Mouse (Mus musculus) urinary bladder, postnatal 36 days (tissue): ENCODE measurements around the gene Frmpd1.

ENCODE experiments used
- DNase-seq, 2 experiments: peaks; one replicate each; pipeline ENCODE4 v3.0.0; 2022; ENCODE audit warnings: low spot score in 2 of 2, mixed read lengths in 1 of 2

Frmpd1 gene

GRCm38 (mm10) chr4:45238260-45238659 is 53.6 kb downstream of the Frmpd1 start:
- no peak for DNase-seq

- DNase-seq, result no peak
These were observed 56.7 kb downstream of the Frmpd1 start for GRCm38 (mm10) chr4:45241330-45241729.

- DNase-seq, result no peak
These were observed 57.5 kb downstream of the Frmpd1 start for GRCm38 (mm10) chr4:45242163-45242562.

- DNase-seq, result no peak
These were observed 58.7 kb downstream of the Frmpd1 start for GRCm38 (mm10) chr4:45243211-45243902.

- no peak for DNase-seq
These were observed 66.6 kb downstream of the Frmpd1 start for GRCm38 (mm10) chr4:45251265-45251664.

GRCm38 (mm10) chr4:45252861-45253262 is 68.2 kb downstream of the Frmpd1 start:
- no peak for DNase-seq

- DNase-seq, result no peak
These were observed 69.3 kb downstream of the Frmpd1 start for GRCm38 (mm10) chr4:45253839-45254601.

- no peak for DNase-seq
These were observed 74.7 kb downstream of the Frmpd1 start for GRCm38 (mm10) chr4:45259232-45259832.

GRCm38 (mm10) chr4:45261551-45261950 is 76.9 kb downstream of the Frmpd1 start:
- DNase-seq, result no peak

GRCm38 (mm10) chr4:45267883-45268282 is 83.2 kb downstream of the Frmpd1 start:
- no peak for DNase-seq

GRCm38 (mm10) chr4:45271041-45271452 is 86.4 kb downstream of the Frmpd1 start:
- no peak for DNase-seq

GRCm38 (mm10) chr4:45275770-45276169 is 91.1 kb downstream of the Frmpd1 start:
- DNase-seq, result no peak

GRCm38 (mm10) chr4:45279292-45279691 is 94.6 kb downstream of the Frmpd1 start:
- no peak for DNase-seq

GRCm38 (mm10) chr4:45279981-45280548 is 95.4 kb downstream of the Frmpd1 start:
- peak in 1 of 2 experiments; percentile 48 for DNase-seq

GRCm38 (mm10) chr4:45286318-45286717 is 101.6 kb downstream of the Frmpd1 start:
- DNase-seq, result no peak

- no peak for DNase-seq
These were observed 103.2 kb downstream of the Frmpd1 start for GRCm38 (mm10) chr4:45287906-45288305.

GRCm38 (mm10) chr4:45296662-45297564 is 112.2 kb downstream of the Frmpd1 start, which contains the start of gene Trmt10b:
Gene Trmt10b (plus strand): TSS chr4:45297127.
- peak; percentile 59 to 65 for DNase-seq

- DNase-seq, result no peak
These were observed 120.9 kb downstream of the Frmpd1 start for GRCm38 (mm10) chr4:45305536-45305935.

- DNase-seq, result no peak
These were observed 123.4 kb downstream of the Frmpd1 start for GRCm38 (mm10) chr4:45308046-45308445.

- DNase-seq, result no peak
These were observed 123.9 kb downstream of the Frmpd1 start for GRCm38 (mm10) chr4:45308606-45309005.

GRCm38 (mm10) chr4:45311056-45311455 is 126.4 kb downstream of the Frmpd1 start:
- DNase-seq, result no peak
